Mouse (Mus musculus) gastrocnemius, postnatal 10 days (tissue): ENCODE results near the gene Grm2. TPM values are rescaled to one million over a fixed set of nuclear protein-coding genes. Genes with fewer than 3 reads are reported as not detected.

Experiments used
- DNase-seq: peaks from one replicate; pipeline ENCODE4 v3.0.0; 2021; ENCODE audit warnings: mixed read lengths
- long read RNA-seq, 2 experiments: library from polyadenylated mRNA; stranded (forward); transcript quantifications; one replicate each; pipeline ENCODE4 v2.0.0; 2021
- total RNA-seq, 2 experiments: library from RNA; stranded (reverse); gene quantifications; 2 replicates each; pipeline ENCODE4 v1.2.3; 2021

The Grm2 gene
- total RNA-seq = under 1 TPM in 1 of 2 experiments, not detected in 1; 0.09 TPM
- long read RNA-seq, experiment 1 = 0 reads
- long read RNA-seq, experiment 2 = 0 reads

DNA sequence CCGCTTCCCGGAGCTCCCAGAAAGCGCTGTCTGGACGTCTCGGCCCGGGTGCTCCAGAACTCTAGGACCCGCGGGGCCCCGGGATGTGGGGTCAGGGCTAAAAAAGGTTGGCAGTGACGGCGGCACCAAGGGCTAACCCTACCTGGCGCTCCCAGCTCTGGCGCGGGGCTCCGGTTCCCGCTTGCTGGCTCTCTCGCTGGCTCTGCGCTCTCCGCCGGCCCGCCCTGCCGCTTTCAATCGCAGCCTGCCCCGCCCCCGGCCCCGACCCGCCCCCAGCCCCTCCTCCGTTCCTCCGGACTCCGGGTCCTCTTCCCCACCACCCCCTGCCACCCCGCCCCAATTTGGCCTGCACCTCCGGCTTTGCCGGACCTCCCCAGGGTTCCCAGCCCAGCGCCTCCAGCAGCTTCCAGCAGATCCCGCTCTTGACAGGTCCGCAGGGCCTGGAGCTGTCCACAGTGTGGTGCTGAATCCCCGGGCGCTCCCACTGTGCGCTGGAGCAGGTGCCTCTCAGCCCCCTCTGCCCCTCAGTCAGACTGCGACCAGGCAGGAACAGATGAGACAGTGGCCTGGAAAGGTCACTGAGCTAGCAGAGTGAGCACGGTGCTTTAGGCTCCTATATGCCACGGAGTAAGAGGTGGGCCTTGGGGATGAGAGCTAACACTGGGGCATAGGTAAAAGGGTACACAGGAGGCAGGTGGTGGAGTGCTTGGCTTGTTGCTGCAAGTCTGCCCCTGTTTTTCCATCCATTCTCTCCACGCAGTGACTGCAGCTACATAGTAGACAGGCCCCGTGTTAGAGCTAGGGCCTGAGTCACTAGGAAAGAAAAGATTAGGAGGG is at the start of gene Grm2:
Gene Grm2 (minus strand): TSS at position 199 of the 837 bp plus-strand sequence.
- peak; percentile 80 for DNase-seq

GRCm38 (mm10) chr9:106692973-106693481 is 37.1 kb upstream of the Grm2 start:
- peak; percentile 44 for DNase-seq

DNA sequence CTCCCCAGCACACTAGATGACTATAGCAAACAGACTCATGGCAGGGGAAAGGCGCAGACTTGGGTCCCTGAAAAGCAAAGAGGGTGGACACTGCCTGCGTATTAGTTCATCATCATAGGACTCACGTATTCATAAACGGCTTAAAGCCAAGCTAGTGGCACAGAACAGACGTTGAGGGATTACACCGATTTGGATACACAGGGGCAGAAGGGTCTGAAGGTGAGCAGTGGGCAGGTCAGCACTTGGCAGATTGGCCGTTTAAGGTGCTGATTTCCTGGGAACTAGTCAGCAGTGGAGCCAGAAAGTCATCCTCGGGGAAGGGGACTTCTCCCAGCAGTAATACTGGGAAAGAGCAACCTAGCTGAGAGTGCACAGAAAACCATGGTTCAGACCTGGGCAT is 33.0 kb upstream of the Grm2 start:
- DNase-seq = no peak

GRCm38 (mm10) chr9:106686983-106687650 is 31.2 kb upstream of the Grm2 start:
- peak; percentile 69 for DNase-seq

DNA sequence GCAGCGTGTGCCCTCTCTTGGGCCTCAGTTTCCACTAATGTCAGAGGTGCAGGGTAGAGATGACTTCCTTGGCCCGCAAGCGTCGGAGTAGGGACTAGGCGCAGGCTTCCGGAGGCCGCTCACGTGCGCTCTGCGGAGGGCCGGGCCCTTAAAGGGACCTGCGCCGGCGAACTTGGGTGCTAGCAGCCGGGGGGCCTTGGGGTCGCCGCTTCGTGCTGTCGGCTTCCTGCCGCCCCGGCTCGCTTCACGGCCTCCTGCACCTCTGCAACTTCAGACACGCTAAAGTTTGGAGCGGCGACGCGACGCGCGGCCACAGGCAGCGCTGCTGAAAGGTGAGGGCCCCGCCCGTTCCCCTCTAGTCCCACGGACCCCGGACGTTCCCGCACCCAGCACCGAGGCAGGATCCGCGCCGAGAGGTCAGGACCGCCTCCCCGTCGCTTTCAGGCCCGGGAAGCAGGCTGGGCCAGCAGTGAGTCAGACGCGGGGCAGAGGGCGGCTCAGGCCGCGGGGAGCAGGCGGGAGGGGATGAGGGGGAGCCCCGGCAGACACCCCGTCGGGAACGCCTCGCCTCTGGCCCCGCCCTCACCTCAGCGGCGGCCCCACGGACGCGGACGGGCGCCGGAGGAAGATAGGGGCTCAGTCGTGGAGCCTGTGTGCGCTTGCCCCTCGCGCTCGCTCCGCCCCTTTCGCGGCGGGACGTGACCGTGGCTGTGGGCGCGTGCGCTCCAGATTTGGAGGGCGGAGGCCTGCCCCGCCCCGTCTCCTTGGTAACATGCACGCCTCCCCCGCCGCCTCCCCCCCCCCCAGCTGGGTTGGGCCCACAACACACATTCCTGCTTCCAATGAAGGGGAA is 29.6 kb upstream of the Grm2 start, which contains the start of gene Tex264:
Gene Tex264 (minus strand): TSS at position 679 of the 853 bp plus-strand sequence.
- DNase-seq = peak; percentile 79

DNA sequence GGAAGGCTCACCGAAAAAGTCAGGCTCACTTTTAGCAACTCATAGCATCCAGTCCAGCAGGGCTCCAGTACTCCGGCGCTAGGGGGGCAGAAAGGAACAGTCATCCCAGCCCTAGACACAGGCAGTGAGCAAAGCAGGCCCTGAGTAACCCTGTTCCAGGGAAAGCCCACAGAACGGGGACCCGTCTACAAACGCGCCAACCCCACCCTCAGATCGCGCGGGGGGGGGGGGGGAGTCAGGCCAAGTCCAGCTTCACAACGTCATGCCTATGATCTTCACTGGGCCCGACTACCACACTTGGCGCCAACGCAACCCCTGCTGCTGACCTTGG is 29.0 kb upstream of the Grm2 start:
- DNase-seq = no peak

DNA sequence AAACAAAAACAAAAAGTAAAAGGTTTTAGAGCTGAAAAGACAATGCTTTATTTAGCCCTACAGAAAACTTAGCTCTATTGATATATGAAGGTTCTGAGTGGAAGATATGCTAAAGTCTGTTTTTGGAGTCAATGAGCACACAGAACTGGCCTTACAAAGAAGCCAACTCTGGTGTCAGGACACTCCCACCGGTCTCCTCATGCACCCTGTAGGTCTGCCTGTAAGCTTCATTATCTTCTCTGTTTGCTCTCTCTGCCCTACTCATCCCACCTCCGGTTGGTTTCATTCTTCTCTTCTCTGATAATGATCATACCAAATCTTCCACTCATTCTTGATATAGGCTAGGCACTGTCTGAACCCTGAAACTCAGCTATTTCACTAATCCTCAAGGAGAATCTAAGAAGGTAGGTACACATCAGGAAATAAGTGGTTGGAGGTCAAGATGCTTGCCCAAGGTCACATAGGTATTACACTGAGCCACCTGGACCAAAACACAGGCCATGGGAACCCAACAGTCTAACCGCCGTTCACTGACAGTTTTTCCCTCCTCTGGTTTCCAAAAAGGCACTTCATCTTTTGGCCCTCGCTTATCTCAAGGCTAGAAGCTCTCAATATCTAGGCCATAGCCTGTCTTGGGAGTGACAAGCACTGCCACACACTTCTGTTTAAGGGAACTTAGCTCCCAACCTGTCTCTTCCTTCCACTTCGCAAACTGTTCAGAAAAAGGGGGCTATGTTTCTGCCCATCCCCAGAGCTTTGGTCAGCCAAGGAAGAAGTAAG is 28.4 kb upstream of the Grm2 start:
- no peak for DNase-seq

DNA sequence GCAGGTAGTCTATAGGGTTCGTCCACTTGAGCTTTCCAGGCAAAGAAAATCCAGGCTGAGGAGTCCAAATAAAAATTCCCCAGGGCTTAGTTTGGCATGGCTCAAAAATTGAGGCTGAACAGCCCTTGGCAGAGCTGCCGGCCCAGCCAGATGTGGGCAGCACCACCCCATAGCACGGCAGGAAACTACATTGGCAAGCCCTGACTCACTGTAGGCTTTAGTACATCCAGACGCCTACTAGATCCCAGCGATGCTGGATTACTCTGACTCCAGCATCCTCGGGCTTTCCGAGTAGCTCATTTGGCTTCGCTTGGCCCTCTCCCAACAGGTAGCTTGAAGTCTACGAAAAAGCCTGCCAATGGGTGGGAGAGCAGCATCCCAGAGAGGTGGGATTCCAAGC is 25.1 kb upstream of the Grm2 start:
- no peak for DNase-seq

DNA sequence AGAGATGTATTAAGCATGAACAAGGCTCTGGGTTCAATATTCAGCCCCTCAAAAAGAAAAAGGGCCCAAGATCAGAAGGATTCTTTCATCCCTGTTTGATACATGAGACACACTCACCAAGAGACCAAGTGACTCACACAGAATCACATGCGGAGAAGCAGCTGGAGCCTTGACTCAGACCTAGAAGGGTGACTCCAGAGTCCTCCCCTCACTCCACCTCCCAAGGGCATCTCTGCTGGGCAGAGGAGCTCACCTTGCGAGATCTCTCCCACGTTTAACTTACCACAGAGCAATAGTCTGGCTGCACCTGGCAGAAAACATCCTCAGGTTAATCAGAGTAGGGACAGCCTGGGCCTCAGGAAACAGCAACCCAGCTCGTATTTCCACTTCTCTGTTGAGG is 22.4 kb upstream of the Grm2 start:
- no peak for DNase-seq

DNA sequence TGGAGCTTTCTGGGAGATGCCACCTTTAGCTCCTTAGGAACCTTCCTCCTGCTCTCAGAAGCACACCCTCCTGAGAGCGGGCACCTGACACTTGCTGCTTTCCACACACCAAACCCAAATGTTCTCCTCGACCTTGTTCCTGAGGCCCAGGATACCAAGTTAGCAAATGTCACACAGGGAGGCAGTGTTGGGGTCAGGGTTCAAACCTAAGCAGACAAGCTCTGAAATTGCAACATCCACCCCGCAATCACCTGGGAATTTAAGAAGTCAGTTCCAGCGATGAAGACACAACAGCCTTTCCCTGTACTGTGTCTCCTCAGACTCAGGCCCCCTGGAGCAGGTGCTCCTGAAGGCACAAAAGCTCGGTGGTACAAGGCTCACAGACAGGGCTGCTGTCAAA is 21.8 kb upstream of the Grm2 start:
- no peak for DNase-seq

GRCm38 (mm10) chr9:106676571-106676970 is 20.7 kb upstream of the Grm2 start:
- DNase-seq = no peak

DNA sequence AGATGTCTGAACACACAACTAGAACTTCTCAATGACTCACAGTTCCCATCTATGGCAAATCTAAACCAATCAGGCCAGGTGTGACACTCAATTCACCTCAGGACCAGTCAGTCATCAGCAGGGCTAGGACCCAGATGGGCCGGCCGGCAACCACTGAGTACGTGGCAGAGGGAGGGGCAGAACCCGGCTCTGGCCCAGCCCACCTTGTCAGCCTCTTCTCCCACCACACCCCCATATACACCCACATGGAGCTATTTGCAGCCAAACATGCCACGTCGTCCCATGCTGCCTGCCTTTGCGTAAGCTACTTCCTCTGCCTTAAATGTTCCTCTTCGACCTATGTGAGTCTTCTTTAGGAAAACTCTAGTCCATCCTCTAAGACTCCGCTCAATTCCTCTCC is 20.1 kb upstream of the Grm2 start:
- DNase-seq = no peak

DNA sequence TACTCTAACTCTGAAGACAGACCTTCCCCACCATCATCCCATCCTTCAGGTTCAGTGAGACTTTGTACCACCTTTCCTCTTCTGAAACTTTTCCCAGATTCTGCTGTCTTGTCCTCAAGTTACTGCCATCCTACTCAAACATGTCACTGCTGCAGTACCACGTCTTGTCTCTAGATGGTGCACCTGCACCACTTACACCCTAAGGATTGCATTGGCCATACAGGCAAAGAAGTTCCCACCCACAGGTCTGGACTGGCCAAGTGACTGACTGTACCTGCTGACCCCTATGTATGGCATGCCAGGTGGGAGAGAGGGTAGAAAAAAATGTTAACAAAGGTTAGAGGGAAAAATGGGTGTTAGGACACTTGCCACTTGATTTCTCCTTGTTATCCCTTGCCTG is 19.6 kb upstream of the Grm2 start:
- peak; percentile 79 for DNase-seq

DNA sequence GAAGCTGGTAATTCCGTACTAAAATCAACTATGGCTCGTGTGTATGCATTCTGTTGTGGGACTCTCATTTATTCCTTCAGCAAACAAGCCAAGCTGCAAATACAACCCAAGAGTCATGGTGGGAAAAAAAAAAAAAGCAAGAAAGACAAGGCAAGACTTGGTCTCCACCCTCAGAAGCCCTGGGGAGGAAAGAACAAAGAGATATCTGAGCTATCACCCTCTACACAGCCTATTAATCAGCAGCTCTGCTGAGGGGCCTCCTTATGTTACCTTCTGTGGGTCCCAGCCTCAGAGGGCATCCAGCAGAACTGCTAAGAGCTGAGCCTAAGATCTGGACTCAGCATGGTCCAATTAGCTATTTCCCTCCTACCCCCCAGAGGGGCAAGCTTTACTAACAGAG is 18.0 kb upstream of the Grm2 start:
- no peak for DNase-seq

- DNase-seq = no peak
Observed at GRCm38 (mm10) chr9:106664856-106665255, 9.0 kb upstream of the Grm2 start.

DNA sequence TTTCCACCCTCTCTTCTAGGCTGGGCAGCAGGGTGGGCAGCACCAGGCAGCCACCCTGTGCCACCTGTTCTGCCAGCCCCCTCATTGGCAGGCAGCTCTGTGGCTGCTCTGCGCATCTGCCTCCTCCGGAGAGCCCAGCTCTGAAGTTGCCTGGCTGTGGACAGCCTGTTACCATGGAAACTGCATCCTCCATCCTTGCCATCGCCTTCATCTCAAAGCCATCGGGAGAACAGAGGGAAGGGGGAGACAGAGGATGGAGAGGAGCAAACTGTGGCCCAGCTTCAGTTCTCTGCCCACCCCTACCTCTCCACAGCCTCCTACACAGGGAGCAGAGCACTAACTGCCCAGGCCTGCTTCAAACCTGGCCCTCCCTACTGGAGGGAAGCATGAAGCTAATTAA is 8.6 kb upstream of the Grm2 start:
- no peak for DNase-seq

DNA sequence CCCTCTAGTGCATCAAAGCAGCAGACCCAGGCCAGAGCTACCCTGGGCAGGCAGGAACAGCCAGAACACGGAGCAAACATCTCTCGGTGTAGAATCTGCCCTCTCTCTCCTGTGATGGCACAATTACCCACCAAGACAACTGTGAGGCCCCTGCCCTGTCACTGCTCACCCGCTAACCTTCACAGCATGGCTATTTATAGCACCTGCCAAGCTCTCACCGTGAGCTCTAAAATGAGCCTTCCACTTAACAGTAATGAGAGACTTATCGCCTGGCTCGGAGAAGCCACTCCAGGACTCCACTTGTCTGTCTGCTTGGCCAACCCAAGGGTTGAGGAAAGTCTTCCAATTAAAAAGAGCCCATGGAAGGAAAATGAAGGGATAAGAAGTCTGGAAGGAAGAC is 7.3 kb upstream of the Grm2 start:
- DNase-seq = no peak

DNA sequence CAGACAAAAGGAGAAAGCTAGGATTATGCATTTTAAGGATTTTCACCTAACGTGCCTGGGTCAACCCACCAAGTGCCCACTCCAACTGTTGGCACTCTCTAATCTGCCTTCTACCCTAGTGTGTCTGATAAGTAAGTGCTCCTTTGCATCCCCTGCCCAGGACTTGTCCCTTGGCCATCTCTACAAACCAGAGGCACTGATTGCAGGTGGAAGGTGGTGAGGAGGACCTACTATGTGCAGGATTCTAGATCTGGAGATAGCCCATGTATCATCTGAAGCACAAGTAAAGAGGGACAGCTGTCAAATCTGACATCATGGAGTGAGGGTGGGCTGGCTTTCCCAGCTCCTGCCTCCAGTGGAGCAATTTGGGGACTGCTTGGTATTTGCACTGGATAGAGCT is 4.1 kb upstream of the Grm2 start:
- DNase-seq = no peak

- DNase-seq = no peak
Observed at GRCm38 (mm10) chr9:106659441-106659840, 3.6 kb upstream of the Grm2 start.

- no peak for DNase-seq
Observed at GRCm38 (mm10) chr9:106657592-106657991, 1.7 kb upstream of the Grm2 start.

DNA sequence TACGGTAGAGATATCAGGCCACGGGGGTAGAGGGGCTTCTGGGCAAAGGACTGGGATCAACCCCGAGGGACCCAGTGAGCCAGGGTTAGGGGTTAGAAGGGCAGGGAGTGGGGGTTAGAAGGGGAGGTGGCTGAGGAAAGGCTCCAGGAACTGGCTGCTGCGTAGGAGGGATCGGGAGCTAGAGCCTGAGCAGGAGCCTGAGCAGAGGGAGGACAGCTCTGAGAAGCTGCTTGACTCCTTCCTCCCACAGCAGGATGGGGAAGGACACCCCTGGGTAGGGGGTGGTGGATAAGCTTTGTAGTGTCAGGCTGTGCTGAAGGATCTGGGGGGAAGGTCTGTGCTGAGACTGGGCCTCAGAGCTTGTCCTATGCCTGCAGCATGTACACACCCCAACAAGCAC is 938 bp upstream of the Grm2 start:
- no peak for DNase-seq

DNA sequence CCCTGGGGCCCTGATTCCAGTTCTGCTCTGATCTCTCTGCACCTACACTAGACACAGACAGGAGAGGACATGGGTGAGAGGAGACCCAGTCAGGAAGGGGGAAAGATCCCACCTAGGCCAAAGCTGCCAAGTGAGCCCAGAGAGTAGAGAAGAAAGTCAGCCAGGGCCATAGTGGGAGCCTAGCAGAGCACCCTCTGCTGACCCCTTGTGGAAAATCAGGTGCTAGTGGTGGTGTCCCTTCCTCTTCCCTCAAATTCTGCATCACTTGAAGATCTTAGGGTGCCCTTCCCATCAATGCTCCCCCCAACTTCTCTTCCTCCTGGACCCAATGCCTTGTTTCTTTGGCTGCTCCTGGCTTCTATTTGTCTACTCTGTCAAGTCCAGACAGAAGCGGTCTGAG is 3.2 kb downstream of the Grm2 start:
- DNase-seq = no peak
